Mouse (Mus musculus): ENCODE results near the gene Thoc7.

Gene Thoc7

DNA sequence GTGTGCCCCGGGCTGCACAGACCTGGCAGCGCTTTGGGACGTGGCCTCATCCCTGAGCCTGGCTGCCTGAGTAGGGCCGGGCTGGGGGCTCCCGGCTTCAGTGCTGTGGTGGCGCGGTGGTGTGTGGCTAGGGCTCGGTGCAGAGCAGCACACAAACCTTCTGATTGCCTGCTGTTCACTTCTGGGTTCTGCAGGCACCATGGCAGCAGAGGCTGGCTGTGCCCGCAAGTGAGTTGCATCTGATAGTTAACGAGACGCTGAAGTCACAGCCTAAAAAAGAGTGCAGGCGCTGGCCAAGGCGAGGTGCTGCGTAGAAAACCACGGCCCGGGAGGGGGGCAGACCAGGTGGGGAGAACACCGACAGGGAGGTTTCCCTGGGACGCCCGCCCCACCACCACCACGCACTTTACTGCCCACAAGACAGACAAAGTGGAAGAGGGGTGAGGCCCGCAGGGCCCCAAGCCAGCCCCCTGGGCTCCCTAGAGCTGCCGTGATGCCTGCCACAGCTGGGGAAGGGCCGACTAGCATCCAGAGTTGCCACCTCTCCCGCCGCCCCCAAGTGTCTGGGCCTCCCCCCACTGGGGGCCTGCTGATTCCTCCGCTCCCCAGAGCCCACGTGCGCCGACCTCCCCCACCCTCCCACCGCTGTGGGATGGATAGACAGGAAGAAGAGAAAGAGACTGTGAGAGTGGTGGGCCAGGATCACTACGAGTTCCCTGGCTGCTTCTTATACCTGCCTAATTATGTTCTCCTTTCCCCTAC lies 28.2 kb downstream of the Thoc7 start:
- no peak for DNase-seq (ENCODE audit: low spot score in 2 of 2)

GRCm38 (mm10) chr14:13917630-13918029 lies 44.0 kb downstream of the Thoc7 start:
- peak in 1 of 2 experiments; percentile 46 for DNase-seq (ENCODE audit: low spot score in 2 of 2)

DNA sequence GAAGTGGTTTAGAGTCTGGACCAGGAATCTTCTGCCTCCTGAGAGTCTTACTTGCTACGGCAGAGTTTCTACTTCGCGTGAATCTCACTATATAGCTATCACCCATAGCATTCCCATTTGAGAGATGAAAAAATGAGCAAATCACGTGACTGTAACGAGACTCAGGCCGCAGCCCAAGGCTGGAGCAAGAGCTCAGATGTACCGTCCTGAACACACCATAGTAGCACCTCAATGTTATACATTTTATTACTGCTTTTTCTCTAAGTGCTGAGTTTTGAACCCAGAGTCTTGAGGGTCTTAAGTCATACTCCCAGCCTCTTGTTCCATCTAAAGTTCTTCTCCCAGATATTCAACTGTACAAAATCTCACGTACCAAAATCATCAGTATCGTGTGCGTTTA lies 44.4 kb downstream of the Thoc7 start:
- no peak for DNase-seq (ENCODE audit: low spot score in 2 of 2)

DNA sequence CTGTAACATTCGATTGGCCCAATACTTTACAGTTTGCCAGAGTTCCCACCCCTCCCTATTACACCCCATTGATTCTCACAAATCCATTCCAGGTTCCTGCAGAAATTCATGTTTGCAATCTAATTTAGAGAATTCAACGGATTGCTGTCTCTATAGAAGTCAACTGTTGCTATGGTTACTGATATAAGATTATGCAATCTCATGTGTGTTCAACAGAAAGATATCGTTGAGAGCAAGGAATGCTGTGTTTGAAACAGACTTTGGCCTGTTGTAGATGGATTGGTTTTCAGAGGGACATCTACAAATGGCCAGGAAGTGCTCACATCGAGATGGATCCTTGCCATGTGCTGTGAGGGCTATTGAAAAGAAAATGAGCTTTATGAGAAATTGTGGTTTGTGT lies 46.4 kb downstream of the Thoc7 start:
- no peak for DNase-seq (ENCODE audit: low spot score in 2 of 2)

DNA sequence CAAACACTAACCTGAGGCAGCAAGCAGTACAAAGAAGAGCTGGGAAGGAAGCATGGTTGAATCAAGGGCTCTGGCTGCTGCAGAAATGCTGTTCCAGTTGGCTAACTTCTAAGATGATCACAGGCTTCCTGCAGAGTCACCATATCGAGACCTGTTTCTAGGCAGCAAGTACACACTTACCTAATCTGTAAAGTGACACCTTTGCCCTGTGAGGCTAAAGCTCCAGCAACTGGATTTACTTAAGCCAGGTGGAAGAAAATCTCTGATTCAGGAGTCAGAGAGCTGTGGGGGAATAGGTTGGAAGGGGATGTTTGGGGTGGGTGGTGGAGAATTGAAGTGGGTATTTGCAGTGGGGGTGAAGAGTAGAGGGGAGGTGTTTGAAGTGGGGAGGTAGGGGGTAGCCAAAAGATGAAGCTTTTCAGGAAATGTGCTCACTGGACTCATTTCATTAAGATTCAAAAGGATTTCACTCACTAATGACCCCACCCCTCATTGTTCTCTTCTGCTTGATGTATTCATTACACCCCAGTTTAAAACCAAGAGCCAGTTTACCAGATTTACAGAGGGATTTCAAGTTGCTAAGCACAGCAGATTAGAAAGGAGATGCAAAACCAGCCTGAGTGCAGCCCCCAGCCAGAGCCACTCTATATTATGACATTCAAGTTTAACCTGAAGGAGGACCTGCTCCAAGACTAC lies 47.1 kb downstream of the Thoc7 start, which contains the start of gene Gm281:
Gene Gm281 (minus strand): TSS at position 92 of the 696 bp plus-strand sequence.
- no peak for DNase-seq (ENCODE audit: low spot score in 2 of 2)

DNA sequence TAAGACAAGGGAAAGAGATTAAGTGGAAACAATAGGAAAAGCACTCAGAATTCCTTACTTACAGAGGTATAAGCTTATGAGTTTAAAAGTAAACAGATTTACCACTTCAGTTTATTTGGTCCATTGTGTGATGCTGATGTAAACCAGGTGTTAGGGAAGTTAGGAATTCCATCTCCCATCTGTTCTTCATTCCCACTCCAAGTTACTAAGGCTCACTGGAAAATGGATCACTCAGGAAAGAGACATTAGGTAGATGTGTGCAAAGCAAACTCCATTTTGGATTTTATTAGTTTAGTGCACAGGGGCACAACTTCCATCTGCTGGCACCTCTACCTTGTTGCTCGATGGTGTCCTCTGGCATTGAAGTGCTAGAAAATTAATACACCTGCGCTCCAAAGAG lies 51.5 kb downstream of the Thoc7 start:
- DNase-seq (ENCODE audit: low spot score in 2 of 2), result no peak

GRCm38 (mm10) chr14:13907145-13907544 lies 54.5 kb downstream of the Thoc7 start:
- no peak for DNase-seq (ENCODE audit: low spot score in 2 of 2)

- no peak for DNase-seq (ENCODE audit: low spot score in 2 of 2)
These were observed 55.2 kb downstream of the Thoc7 start for GRCm38 (mm10) chr14:13906461-13906860.

- DNase-seq (ENCODE audit: low spot score in 2 of 2), result peak; percentile 22 to 43
These were observed 60.0 kb downstream of the Thoc7 start for GRCm38 (mm10) chr14:13901611-13902067.
